Mouse (Mus musculus) spleen, adult 2 months (tissue): ENCODE results near the gene Avpi1.

Experiments
- CTCF ChIP-seq: fragments of 200-500 bp; IDR thresholded peaks from 2 replicates; pipeline ENCODE4 v1.5.1; 2011; ENCODE audit warnings: mild to moderate bottlenecking, inconsistent platforms; ENCODE audit not compliant: insufficient read depth, insufficient read length, insufficient replicate concordance; ENCODE audit errors: extremely low read depth
- POLR2A ChIP-seq: fragments of 200-500 bp; IDR thresholded peaks from 2 replicates; pipeline ENCODE4 v1.6.1; 2011; ENCODE audit warnings: low read depth, low read length, inconsistent platforms

GRCm38 (mm10) chr19:42086166-42086565 is 42.7 kb downstream of the Avpi1 start, which contains the start of gene Morn4:
- TF ChIP-seq POLR2A = no peak
- no peak for TF ChIP-seq CTCF
